Mouse (Mus musculus) c-Kit-positive CD71-positive TER-119-positive erythroid progenitor cells, embryonic 14.5 days (primary cell): ENCODE data around the gene Nckap5.

Source experiments
- DNase-seq: peaks from one replicate; pipeline ENCODE4 v3.0.0-alpha.2; 2013; ENCODE audit warnings: low spot score

Gene Nckap5

GRCm38 (mm10) chr1:126765506-126766170 is 65.0 kb downstream of the Nckap5 start:
- no peak for DNase-seq

- DNase-seq = no peak
Observed at GRCm38 (mm10) chr1:126764201-126764600, 66.4 kb downstream of the Nckap5 start.

DNA sequence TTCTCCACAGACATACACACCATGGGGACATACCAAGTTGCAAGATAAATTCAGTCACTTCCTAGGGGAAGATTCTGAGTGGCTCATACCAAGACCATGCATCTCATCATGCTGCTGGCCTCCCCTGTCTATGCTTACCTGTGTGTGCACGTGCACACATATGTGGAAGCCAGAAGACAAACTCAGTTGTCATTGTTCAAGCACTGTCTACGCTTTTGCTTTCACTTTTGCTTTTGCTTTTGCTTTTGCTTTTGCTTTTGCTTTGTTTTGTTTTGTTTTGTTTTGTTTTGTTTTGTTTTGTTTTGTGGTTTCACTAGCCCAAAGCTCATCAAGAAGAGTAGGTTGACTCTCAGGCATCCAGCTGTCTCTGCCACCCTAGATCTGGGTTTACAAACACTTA is 67.4 kb downstream of the Nckap5 start:
- no peak for DNase-seq

DNA sequence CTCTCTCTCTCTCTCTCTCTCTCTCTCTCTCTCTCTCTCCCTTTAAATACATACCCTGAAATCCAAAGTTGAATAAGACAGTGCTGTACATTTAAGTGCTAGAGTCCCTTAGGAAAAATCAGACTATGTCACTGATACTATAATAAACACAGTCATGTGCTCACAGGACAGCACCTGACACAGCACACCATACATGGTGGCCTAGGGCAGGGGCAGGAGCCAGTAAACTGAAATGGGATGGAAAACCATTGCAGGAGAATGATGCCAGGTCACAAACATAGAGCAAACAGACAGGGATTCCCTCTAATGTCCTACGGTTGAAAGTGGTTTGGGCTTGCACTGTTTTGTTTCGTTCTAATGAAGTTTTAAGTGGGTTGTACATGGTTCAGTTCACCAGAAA is 70.2 kb downstream of the Nckap5 start:
- no peak for DNase-seq

- DNase-seq = no peak
Observed at GRCm38 (mm10) chr1:126755682-126756081, 74.9 kb downstream of the Nckap5 start.

DNA sequence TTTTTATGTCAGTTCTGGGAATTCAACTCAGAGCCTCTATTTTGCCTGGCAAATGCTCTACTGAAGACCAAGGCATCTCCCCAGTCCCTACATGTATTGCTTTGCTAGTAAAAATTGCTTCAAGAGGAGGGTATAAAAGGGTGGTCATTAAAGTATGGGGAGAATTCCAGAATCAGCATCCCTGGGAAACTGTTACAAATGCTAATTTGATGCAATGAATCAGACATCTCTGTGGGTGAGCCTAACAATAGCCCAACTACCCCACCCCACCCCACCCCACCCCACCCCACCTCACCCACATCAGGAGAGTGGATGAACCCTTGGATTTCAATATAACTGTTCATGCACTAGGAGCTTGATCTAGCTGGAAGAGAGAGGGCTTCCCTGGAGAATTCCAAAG is 77.0 kb downstream of the Nckap5 start:
- no peak for DNase-seq

DNA sequence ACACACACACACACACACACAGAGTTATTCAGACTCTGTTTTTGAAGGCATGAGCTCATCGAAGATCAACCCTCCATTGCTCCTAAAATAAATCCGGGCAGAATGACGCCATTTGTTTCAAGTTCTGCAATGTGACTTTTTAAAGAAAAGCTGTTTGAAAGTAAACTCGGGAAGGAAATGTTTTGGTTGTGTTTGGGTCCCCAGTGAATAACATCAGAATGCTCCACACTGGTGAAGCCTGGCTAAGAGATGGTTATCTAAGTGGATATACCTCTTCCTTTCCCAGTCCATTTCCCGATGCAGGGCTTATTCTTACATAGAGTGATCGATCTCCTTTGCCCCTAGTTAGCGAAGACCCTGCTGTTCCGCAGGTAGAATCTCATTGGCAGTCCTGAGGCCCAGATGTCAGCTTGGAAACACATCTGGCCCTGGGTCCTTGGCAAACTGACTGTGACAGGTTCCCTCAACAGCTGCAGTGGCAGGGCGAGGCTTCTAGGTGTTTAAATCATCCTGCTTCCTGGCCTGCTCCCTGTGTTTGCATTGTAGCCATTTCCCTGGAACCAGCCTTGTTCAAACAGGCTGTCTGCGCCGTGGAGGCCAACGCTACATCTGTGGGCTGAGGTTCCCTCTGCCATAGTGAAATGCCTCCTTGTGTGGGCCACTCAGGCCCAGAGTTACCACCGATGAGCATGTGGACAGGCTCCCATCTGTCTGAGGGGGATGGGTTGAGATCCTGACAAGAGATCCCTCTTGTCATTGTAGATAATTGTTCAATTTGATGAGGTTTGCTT is 78.2 kb downstream of the Nckap5 start:
- no peak for DNase-seq

DNA sequence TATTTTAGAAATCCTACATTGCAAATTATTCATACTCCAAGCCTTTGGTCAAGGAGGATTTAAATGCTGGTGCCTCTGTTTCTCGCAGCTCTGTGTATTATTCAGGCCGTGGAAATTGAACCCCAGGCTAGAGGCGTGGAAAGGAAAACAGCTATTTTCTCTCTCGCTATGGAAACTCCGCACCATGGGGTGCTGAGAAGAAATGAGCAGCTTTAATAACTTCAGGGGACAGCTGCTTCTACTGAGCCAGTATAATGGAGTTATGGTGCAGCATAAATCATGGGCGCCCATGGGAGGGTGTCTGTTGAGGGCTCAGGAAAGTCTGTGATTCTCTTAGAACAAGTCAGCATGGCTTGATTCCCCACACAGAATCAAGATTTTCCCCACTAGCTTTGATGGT is 79.5 kb downstream of the Nckap5 start:
- no peak for DNase-seq

DNA sequence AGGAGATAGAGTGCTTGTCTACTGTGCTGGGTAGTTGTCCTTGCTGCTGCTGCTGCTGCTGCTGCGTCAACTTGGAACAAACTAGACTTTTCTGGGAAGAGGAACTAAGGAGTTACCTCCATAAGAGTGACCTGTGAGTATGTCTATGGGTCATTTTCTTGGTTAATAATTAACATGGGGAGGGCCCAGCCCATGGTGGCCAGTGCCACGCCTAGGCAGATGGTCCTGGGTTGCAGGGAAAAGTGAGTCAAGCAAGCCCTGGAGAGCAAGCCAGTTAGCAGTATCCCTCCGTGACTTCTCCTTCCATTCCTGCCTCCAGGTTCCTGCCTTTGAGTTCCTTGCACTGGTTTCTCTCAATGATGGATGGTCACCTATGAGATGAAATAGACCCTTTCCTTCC is 80.4 kb downstream of the Nckap5 start:
- DNase-seq = no peak

GRCm38 (mm10) chr1:126747914-126748313 is 82.7 kb downstream of the Nckap5 start:
- no peak for DNase-seq

- DNase-seq = no peak
Observed at GRCm38 (mm10) chr1:126745482-126746136, 85.0 kb downstream of the Nckap5 start.

- DNase-seq = no peak
Observed at GRCm38 (mm10) chr1:126744631-126745305, 85.8 kb downstream of the Nckap5 start.

- DNase-seq = no peak
Observed at GRCm38 (mm10) chr1:126738291-126738640, 92.3 kb downstream of the Nckap5 start.

DNA sequence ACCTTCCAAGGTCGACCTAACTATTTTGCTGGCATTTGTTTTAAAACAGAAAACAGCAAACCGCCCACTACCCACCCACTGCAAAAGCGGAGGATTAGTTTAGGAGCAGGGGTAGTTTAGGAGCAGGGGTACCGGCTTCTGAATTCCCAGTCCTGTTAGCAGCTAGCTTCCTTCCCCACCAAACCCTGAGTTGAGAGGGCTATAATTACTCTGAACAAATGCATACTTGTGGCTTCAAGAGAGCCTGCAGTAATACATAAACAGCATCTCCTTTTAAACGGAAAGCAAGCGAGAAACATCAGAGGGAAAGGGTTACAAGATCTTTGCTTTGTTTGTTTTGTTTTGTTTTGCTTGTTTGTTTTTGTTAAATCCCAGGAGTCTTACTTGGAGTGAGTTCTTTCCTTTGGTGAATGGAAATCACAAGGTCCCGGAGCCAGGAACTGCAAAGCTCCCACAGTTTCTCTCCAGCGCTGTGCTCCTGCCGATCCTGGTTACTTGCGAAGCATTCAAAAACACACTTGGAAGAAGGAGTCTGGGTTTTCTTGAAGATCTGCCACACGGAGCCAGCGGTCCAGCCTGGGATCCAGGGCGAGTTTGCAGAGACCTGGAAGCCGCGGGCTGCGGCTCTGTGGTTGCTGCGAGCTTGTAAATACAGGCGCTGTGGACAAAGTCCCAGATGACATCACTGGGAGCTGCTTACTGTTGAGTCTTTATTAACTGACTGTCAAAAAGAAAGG is 92.9 kb downstream of the Nckap5 start:
- DNase-seq = no peak

GRCm38 (mm10) chr1:126731691-126732090 is 98.9 kb downstream of the Nckap5 start:
- DNase-seq = no peak

GRCm38 (mm10) chr1:126726400-126727055 is 104.1 kb downstream of the Nckap5 start:
- DNase-seq = no peak

DNA sequence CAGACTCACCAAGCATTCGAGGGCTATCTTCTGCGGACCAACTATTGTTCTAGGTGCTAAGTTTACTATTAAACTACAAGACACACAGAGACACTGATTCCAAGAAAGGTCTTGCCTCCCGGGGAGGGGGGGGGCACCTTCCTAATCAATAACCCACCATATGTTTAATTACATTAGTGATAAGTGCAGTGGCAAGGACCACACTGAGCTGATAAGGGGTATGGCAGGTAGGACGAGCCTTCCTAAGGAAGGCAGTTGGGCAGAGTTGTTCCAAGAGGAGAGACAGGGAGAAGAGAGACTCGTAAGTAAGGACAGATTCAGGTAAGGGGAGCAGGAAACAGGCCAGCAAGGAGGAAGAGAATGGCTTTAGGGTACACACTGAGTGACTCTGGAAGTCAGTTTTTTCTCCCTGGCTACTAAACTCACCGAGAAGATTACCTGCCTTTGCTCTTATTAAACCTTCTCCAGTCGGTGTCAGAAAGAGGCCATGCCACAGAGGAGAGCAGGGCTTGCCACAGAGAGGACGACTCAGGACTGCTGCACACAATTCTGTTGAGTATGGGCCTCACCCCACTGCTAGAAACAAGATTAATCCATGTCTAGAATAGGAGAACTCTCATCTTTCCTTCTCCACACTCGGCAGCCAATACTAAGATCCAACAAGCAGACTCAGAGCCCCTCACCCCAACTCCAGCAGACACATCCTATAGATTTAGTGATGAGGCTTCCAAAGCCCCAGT is 104.8 kb downstream of the Nckap5 start:
- DNase-seq = peak; percentile 18

DNA sequence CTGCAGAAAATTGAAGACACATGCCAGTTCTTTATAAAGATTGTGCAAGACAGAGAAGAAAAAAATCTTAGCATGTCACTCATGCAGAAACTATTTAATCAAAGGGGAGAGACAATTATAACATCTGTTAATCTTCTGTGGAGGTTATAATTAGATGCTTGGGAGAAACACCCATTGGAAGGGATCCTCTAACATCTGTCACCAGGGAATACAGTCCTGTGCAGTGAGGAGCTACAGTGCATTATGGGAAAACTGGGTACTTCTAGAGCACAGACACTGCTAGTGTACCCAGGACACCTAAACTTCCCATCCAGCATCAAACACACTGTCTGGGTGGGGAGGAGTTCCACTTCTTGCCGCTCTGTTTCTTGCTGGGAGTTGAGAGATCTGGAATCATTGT is 108.7 kb downstream of the Nckap5 start:
- DNase-seq = no peak

DNA sequence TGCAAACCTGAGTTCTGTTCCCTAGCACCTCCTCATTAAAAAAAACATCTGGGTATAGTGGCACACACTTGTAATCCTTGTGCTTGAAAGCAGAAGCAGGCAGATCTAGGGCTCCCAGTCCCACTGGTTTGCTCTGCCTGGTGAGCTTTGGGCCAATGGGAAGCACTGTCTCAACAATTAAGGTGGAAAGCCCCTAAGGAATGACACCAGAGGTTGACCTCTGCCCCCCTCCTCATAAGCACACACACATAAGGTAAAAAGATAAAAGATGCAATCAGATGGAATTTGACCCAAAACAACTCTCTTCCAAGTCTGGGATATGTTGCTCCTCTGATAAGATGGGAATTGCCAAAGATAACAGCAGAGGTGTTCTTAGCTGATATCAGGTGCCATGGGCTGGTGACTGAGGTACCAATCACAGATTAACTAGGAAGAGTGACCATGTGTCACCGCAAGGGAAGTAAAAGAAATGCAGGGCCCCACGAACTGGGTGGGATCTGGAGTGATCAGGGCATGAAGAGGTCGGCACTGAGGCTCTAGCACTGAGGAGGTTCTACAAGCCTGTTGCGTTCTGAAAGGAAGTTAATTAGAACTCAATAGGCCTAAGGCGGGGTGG is 110.8 kb downstream of the Nckap5 start:
- no peak for DNase-seq

GRCm38 (mm10) chr1:126706611-126707010 is 124.0 kb downstream of the Nckap5 start:
- DNase-seq = no peak
